Mouse (Mus musculus) MEL (cell line): ENCODE data around the gene Ryr2. TPM values are rescaled to one million over a fixed set of nuclear protein-coding genes. Genes with fewer than 3 reads are reported as not detected.

ENCODE experiments used
- DNase-seq: peaks from one replicate; pipeline ENCODE4 v3.0.0; 2011; ENCODE audit warnings: low read depth, low spot score
- H3K27ac ChIP-seq: 2 replicates; pipeline ENCODE4 v1.5.1; 2012; ENCODE audit warnings: low read depth, mild to moderate bottlenecking, control low read depth, low read length, moderate library complexity; ENCODE audit not compliant: control insufficient read depth
- H3K27me3 ChIP-seq, 2 experiments: fragments of 150-350 bp in 1 of 2; sonication (generic) in 1 of 2; 2 replicates each; pipeline ENCODE4 v1.6.1; 2012; ENCODE audit warnings: low read length in 2 of 2, mild to moderate bottlenecking in 2 of 2, improper control_type of control experiment in 1 of 2, moderate library complexity in 1 of 2; ENCODE audit not compliant: insufficient read depth in 2 of 2, control insufficient read depth in 1 of 2
- H3K36me3 ChIP-seq, 2 experiments: 2 replicates each; pipeline ENCODE4 v1.6.1; 2012 to 2014; ENCODE audit warnings: low read length in 2 of 2, improper control_type of control experiment in 1 of 2, inconsistent platforms in 1 of 2, mild to moderate bottlenecking in 1 of 2; ENCODE audit not compliant: insufficient read depth in 2 of 2, control insufficient read depth in 1 of 2
- H3K4me1 ChIP-seq, 2 experiments: fragments of 150-350 bp in 1 of 2; sonication (generic) in 1 of 2; 2 replicates each; pipeline ENCODE4 v1.6.1; 2012; ENCODE audit warnings: low read length in 2 of 2, improper control_type of control experiment in 1 of 2, mild to moderate bottlenecking in 1 of 2; ENCODE audit not compliant: insufficient read depth in 2 of 2, control insufficient read depth in 1 of 2
- H3K4me3 ChIP-seq, 2 experiments: fragments of 150-350 bp in 1 of 2; sonication (generic) in 1 of 2; 2 replicates each; pipeline ENCODE4 v1.5.1; 2012; ENCODE audit warnings: low read depth in 2 of 2, low read length in 2 of 2, mild to moderate bottlenecking in 2 of 2, moderate library complexity in 2 of 2, control low read depth in 1 of 2, improper control_type of control experiment in 1 of 2; ENCODE audit not compliant: control insufficient read depth in 1 of 2, insufficient read depth in 1 of 2
- H3K79me2 ChIP-seq: 2 replicates; pipeline ENCODE4 v1.6.1; 2012; ENCODE audit warnings: mild to moderate bottlenecking, low read length, moderate library complexity; ENCODE audit not compliant: control insufficient read depth, poor library complexity, insufficient read depth
- H3K9ac ChIP-seq: 2 replicates; pipeline ENCODE4 v1.6.1; 2012; ENCODE audit warnings: low read depth, mild to moderate bottlenecking, control low read depth, low read length, moderate library complexity; ENCODE audit not compliant: control insufficient read depth, poor library complexity, severe bottlenecking
- H3K9me3 ChIP-seq: fragments of 150-350 bp; sonication (generic); replicated peaks from 2 replicates; pipeline ENCODE4 v1.6.1; 2012; ENCODE audit warnings: mild to moderate bottlenecking, low read length, improper control_type of control experiment, moderate library complexity; ENCODE audit not compliant: insufficient read depth
- BHLHE40 ChIP-seq: IDR thresholded peaks from 2 replicates; pipeline ENCODE4 v1.6.1; 2012; ENCODE audit warnings: low read depth, mild to moderate bottlenecking, inconsistent platforms, low read length, improper control_type of control experiment, borderline replicate concordance
- CHD1 ChIP-seq: IDR thresholded peaks from 2 replicates; pipeline ENCODE4 v1.6.1; 2012; ENCODE audit warnings: low read depth, mild to moderate bottlenecking, inconsistent platforms, low read length, improper control_type of control experiment
- ELF1 ChIP-seq: IDR thresholded peaks from 2 replicates; pipeline ENCODE4 v1.6.1; 2014; ENCODE audit warnings: low read depth, mild to moderate bottlenecking, inconsistent platforms, low read length, improper control_type of control experiment, moderate library complexity
- EP300 ChIP-seq, 2 experiments: IDR thresholded peaks; 2 replicates each; pipeline ENCODE4 v1.6.1; 2011; ENCODE audit warnings: improper control_type of control experiment in 2 of 2, low read length in 2 of 2, low read depth in 1 of 2, mild to moderate bottlenecking in 1 of 2
- GATA1 ChIP-seq: IDR thresholded peaks from 2 replicates; pipeline ENCODE4 v1.6.1; 2011; ENCODE audit warnings: low read depth, low read length, improper control_type of control experiment
- JUND ChIP-seq: IDR thresholded peaks from 2 replicates; pipeline ENCODE4 v1.6.1; 2011; ENCODE audit warnings: low read depth, mild to moderate bottlenecking, improper control_type of control experiment, low read length
- KAT2A ChIP-seq: conservative IDR thresholded peaks from 2 replicates; pipeline ENCODE4 v1.6.1; 2012; ENCODE audit warnings: low read depth, low read length, improper control_type of control experiment, inconsistent platforms
- MAFK ChIP-seq: IDR thresholded peaks from 2 replicates; pipeline ENCODE4 v1.6.1; 2011; ENCODE audit warnings: low read depth, mild to moderate bottlenecking, low read length, improper control_type of control experiment, borderline replicate concordance
- MXI1 ChIP-seq: IDR thresholded peaks from 2 replicates; pipeline ENCODE4 v1.6.1; 2011; ENCODE audit warnings: mild to moderate bottlenecking, low read depth, low read length, improper control_type of control experiment
- NELFE ChIP-seq: IDR thresholded peaks from 2 replicates; pipeline ENCODE4 v1.6.1; 2011; ENCODE audit warnings: low read depth, low read length, improper control_type of control experiment
- NRF1 ChIP-seq: IDR thresholded peaks from 2 replicates; pipeline ENCODE4 v1.6.1; 2014; ENCODE audit warnings: low read depth, mild to moderate bottlenecking, inconsistent platforms, low read length, improper control_type of control experiment, moderate library complexity; ENCODE audit not compliant: poor library complexity, insufficient read depth, severe bottlenecking
- POLR2AphosphoS2 ChIP-seq: IDR thresholded peaks from 2 replicates; pipeline ENCODE4 v1.6.1; 2011; ENCODE audit warnings: low read length, improper control_type of control experiment
- RAD21 ChIP-seq: IDR thresholded peaks from 2 replicates; pipeline ENCODE4 v1.6.1; 2011; ENCODE audit warnings: mild to moderate bottlenecking, low read depth, low read length, improper control_type of control experiment
- SIN3A ChIP-seq: IDR thresholded peaks from 2 replicates; pipeline ENCODE4 v1.6.1; 2012; ENCODE audit warnings: low read length, improper control_type of control experiment, inconsistent platforms
- TAL1 ChIP-seq: IDR thresholded peaks from 2 replicates; pipeline ENCODE4 v1.6.1; 2012; ENCODE audit warnings: mild to moderate bottlenecking, inconsistent platforms, low read length, moderate library complexity, mixed read lengths
- TBP ChIP-seq: IDR thresholded peaks from 2 replicates; pipeline ENCODE4 v1.8.0; 2011; ENCODE audit warnings: low read depth, low read length, improper control_type of control experiment
- UBTF ChIP-seq: IDR thresholded peaks from 2 replicates; pipeline ENCODE4 v1.6.1; 2012; ENCODE audit warnings: low read depth, mild to moderate bottlenecking, inconsistent platforms, low read length, improper control_type of control experiment, moderate library complexity, borderline replicate concordance; ENCODE audit not compliant: insufficient read depth
- ZKSCAN1 ChIP-seq: IDR thresholded peaks from 2 replicates; pipeline ENCODE4 v1.6.1; 2012; ENCODE audit warnings: low read depth, mild to moderate bottlenecking, inconsistent platforms, low read length, improper control_type of control experiment, moderate library complexity
- ZNF384 ChIP-seq: IDR thresholded peaks from 2 replicates; pipeline ENCODE4 v1.6.1; 2012; ENCODE audit warnings: low read depth, mild to moderate bottlenecking, inconsistent platforms, low read length, improper control_type of control experiment
- polyA plus RNA-seq, 2 experiments: library from polyadenylated mRNA; stranded (reverse) in 1 of 2; unstranded in 1 of 2; fragments of >175 nt in 1 of 2; fragments of >200 nt in 1 of 2; gene quantifications; 2 replicates each; pipeline versions ENCODE4 v1.2.1 to v1.2.4; 2012; ENCODE audit warnings: low replicate concordance in 2 of 2, low read depth in 1 of 2; ENCODE audit not compliant: insufficient read length in 2 of 2, insufficient read depth in 1 of 2, missing spikeins in 1 of 2
- total RNA-seq: library from RNA; depleted of rRNA; stranded (reverse); fragments of 300-350 nt; gene quantifications from 2 replicates; pipeline ENCODE4 v1.2.3, GENCODE M21; 2012

Ryr2 gene
- total and polyA plus RNA-seq, 3 experiments: 0.04 TPM; not detected in 2

DNA sequence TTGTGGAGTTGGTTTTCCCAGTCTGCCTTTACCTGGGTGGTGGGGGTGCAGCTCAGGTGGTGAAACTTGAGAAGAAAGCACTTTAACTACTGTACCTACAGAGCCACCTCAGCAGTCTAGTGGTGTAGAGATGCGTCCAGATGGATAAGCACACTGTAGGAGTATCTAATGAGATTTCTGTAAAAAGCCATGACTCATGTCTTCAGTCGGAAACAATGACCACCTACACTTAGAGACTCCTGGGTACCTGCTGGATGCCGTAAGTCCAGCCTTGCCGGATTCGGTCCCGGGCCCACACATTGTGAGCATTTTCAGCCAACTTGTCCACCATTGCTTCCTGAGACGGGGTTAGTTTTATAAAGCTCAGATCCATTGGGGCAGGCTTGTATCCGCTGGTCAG lies 334.6 kb downstream of the Ryr2 start:
- TF ChIP-seq MXI1 (no peak), BHLHE40 (no peak), JUND (no peak), MAFK (no peak), ELF1 (no peak), TAL1 (no peak), CHD1 (no peak), RAD21 (no peak), TBP (no peak), EP300 (IDR thresholded peaks at IDR 0.05; ENCODE audit: low read depth in 1 of 2, low read length in 2 of 2) (no peak), SIN3A (no peak), ZKSCAN1 (no peak), UBTF (no peak), KAT2A (no peak), GATA1 (no peak), ZNF384 (no peak)
- Histone ChIP-seq H3K27me3 (no peaks in the 10 kb centered on the region), H3K36me3 (no peaks in the 10 kb centered on the region), H3K27ac (no peak overlapping the region), H3K4me3 (no peak overlapping the region), H3K9me3 (no peaks in the 10 kb centered on the region), H3K9ac (no peak overlapping the region), H3K4me1 (no peaks in the 10 kb centered on the region), H3K79me2 (no peaks in the 10 kb centered on the region)
- DNase-seq: no peak

DNA sequence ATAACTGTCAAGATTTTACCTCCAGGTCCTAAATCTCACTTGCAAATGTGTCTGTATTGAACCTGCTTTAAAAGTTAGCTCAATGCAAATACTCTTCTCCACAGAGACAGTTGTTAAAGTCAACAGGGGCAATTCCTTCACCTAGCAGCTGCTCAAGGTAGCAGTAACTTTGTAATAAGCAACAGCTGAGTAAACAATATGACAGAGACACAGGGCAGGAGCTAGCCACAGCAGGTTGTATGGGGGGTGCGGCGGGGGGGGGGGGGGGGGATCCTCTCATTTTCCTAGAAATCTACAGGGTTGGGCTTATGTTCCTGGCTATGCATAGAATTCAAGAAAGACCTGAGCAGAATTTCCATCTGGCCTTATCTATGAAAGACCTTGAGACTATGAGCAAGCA lies 339.8 kb downstream of the Ryr2 start:
- H3K9ac ChIP-seq: no peak overlapping the region
- no peaks in the 10 kb centered on the region for H3K4me1 ChIP-seq
- no peak overlapping the region for H3K4me3 ChIP-seq
- H3K36me3 ChIP-seq: no peaks in the 10 kb centered on the region
- no peaks in the 10 kb centered on the region for H3K9me3 ChIP-seq
- no peak overlapping the region for H3K27ac ChIP-seq
- no peak for DNase-seq
- TF ChIP-seq NRF1 (no peak), CHD1 (no peak), NELFE (no peak), GATA1 (no peak), POLR2AphosphoS2 (no peak)
- H3K27me3 ChIP-seq: no peaks in the 10 kb centered on the region
- no peaks in the 10 kb centered on the region for H3K79me2 ChIP-seq
